Mouse (Mus musculus) layer of hippocampus, adult 11-12 months (tissue): ENCODE data around the gene Diaph3.

ENCODE experiments used
- DNase-seq: peaks from one replicate; pipeline ENCODE4 v3.0.0; 2022; ENCODE audit warnings: low spot score

The Diaph3 gene

GRCm38 (mm10) chr14:86646499-86647120 lies 494.4 kb downstream of the Diaph3 start:
- no peak for DNase-seq

GRCm38 (mm10) chr14:86642831-86643241 lies 498.2 kb downstream of the Diaph3 start:
- no peak for DNase-seq

- DNase-seq = no peak
Observed at GRCm38 (mm10) chr14:86641839-86642238, 499.2 kb downstream of the Diaph3 start.

GRCm38 (mm10) chr14:86640086-86640485 lies 500.9 kb downstream of the Diaph3 start:
- DNase-seq = no peak

- no peak for DNase-seq
Observed at GRCm38 (mm10) chr14:86635594-86636140, 505.4 kb downstream of the Diaph3 start.

GRCm38 (mm10) chr14:86635052-86635451 lies 506.0 kb downstream of the Diaph3 start:
- no peak for DNase-seq

GRCm38 (mm10) chr14:86633799-86634198 lies 507.2 kb downstream of the Diaph3 start:
- no peak for DNase-seq

GRCm38 (mm10) chr14:86624816-86625425 lies 516.1 kb downstream of the Diaph3 start:
- no peak for DNase-seq

- DNase-seq = no peak
Observed at GRCm38 (mm10) chr14:86619637-86620036, 521.4 kb downstream of the Diaph3 start.
